Mouse (Mus musculus) Patski (cell line): ENCODE measurements around the gene Rap1gap. TPM values are rescaled to one million over a fixed set of nuclear protein-coding genes. Genes with fewer than 3 reads are reported as not detected.

ENCODE experiments used
- ATAC-seq: fragments of 100-300 bp; one replicate; pipeline ENCODE4 v1.8.0; 2021
- CTCF ChIA-PET: fragments of 350-600 bp; sonication (Branson Sonifier 250); formaldehyde crosslinking; loops from one replicate; lab custom pipeline; 2022; ENCODE audit warnings: inconsistent platforms; lab: Charles Lee
- POLR2A ChIA-PET: fragments of 350-600 bp; sonication (Branson Sonifier 250); formaldehyde crosslinking; loops from one replicate; lab custom pipeline; 2022; ENCODE audit warnings: antibody characterized with exemption, inconsistent platforms; lab: Charles Lee
- DNase-seq: peaks from one replicate; pipeline ENCODE4 v3.0.0-alpha.2; 2011; ENCODE audit warnings: low read depth, low spot score
- H3K27me3 ChIP-seq: fragments of 371-371 bp; one replicate; pipeline ENCODE4 v1.5.1; 2021
- CTCF ChIP-seq: fragments of 100-300 bp; IDR thresholded peaks from one replicate; pipeline ENCODE4 v1.5.1; 2021
- in situ Hi-C: fragments of 300-500 bp; cut with MboI; formaldehyde crosslinking; loops from 3 replicates; pipeline ENCODE4 v1.11.1; 2018; ENCODE audit warnings: low pct_unique_long_range_greater_than_20kb, mixed read lengths
- polyA plus RNA-seq: library from polyadenylated mRNA; unstranded; gene quantifications from one replicate; pipeline ENCODE4 v1.2.3, GENCODE M21; 2021

Gene Rap1gap
- polyA plus RNA-seq, 1 experiment from 2014 or later, result 48.4 TPM

DNA sequence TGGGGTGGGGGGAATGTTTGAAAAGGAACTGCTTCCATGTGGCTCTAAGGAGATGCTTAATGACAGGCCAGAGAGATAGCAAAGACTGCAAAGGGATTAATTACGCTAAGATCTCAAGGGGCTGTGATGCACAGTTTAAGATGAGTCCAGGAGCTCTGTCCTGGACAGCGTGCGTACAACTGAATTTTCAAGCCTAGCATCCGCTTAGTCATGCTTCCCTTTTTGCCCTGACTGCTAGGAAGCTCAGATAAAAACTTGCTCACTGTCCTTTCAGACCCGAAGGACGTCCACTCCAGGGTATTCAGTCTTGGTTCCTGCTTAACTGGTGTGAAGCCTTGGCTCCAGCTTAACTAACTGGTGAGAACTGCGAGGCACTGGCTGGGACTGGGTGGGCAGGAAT, 75.8 kb downstream of the Rap1gap start:
- TF ChIP-seq CTCF, result no peak
- ATAC-seq (no peak), DNase-seq (no peak)
- no peaks in the 10 kb centered on the region for H3K27me3 ChIP-seq
- CTCF ChIA-PET, result no interaction called here
- in situ Hi-C loops, result no loop called here
- POLR2A ChIA-PET, result no interaction called here

DNA sequence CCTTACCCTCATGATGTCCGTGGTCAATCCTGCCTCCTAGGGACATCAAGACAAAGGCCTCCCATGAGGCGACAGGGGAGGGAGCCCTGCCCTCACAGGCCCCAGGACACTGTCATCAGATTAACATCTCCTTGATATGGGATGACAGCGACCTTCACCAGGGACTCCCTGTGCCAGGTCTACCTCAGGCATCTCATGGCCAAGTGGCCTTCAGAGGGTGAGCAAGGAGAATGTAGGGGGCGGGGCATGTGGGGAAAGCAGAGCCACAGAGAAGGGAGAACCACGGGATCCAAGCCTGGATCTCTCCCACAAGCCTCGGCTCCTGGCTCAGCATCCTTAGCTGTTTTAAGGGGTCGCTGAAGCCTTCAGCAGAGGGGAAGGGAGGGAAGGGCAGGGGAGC, 79.3 kb downstream of the Rap1gap start:
- in situ Hi-C loops, result no loop called here
- ATAC-seq (no peak), DNase-seq (no peak)
- ChIA-PET CTCF (no interaction called here), POLR2A (no interaction called here)
- H3K27me3 ChIP-seq, result no peaks in the 10 kb centered on the region
- TF ChIP-seq CTCF, result no peak

DNA sequence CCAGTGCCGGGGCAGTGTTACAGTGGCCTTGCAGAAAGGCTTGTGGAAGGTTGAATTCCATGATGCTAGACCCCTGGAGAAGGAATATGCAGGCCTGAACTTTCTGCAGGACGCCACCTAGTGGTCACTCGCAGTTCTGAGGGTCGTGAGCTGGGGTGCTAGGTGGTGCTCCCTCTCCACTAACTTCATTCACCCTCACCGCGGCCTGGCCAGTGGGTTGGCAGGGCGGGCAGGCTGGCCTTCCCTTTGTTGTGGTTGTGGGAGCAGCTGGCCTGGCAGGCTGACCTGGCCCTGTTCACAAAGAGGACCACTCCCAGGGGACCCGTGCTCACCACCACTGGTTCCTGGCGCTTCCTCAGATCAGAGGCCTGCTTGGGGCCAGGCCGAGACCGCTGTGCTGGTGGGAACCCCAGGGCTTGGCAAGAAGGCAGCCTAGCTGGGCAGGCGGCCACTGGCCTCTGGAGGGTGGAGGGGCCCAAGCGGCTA, 80.0 kb downstream of the Rap1gap start:
- in situ Hi-C loops, result no loop called here
- TF ChIP-seq CTCF, result no peak
- no peaks in the 10 kb centered on the region for H3K27me3 ChIP-seq
- CTCF ChIA-PET, result no interaction called here
- DNase-seq (no peak), ATAC-seq (no peak)
- POLR2A ChIA-PET, result no interaction called here

DNA sequence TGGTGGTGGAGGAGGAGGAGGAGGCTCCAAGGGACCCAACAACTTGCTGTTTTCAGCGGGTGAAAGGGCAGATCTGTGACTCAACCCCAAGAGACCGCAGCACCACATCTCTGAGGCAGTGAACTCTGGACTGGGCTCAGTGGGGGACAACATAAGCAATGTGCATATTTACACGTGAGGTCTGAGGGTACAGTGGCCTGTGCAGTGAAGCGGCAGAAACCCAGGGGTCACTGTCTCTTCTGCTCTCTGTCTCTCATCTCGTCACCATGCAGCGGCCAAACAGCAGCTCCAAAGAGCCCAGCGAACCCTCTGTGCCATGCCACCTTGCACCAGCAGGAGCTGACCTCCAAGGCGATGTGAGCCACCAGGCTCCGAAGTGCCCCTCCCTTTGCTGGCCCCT, 82.6 kb downstream of the Rap1gap start:
- H3K27me3 ChIP-seq, result no peaks in the 10 kb centered on the region
- POLR2A ChIA-PET, result no interaction called here
- in situ Hi-C loops, result no loop called here
- DNase-seq, result no peak
- ATAC-seq, result no peak
- TF ChIP-seq CTCF, result no peak
- CTCF ChIA-PET, result no interaction called here

DNA sequence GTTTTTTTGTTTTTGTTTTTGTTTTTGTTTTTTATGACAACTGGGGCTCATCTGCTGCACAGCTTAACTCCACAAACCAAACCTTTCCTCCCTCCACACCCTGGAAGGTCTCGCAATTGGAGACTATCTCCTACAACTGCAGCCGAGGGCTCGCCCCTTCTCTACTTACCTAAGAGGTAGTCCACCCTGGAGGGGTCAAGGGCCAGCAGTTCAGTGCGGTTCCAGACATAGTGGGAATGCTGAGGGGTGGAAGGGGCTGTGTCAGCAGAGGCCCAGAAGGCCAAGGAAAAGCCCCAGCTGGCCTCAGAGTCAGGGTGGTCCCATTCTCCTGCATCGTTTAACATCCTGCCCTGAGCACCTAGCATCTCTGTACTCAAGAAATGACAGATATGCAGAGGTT, 83.1 kb downstream of the Rap1gap start:
- POLR2A ChIA-PET, result no interaction called here
- in situ Hi-C loops, result no loop called here
- no peaks in the 10 kb centered on the region for H3K27me3 ChIP-seq
- TF ChIP-seq CTCF, result no peak
- no peak for DNase-seq
- CTCF ChIA-PET, result no interaction called here
- ATAC-seq, result no peak

DNA sequence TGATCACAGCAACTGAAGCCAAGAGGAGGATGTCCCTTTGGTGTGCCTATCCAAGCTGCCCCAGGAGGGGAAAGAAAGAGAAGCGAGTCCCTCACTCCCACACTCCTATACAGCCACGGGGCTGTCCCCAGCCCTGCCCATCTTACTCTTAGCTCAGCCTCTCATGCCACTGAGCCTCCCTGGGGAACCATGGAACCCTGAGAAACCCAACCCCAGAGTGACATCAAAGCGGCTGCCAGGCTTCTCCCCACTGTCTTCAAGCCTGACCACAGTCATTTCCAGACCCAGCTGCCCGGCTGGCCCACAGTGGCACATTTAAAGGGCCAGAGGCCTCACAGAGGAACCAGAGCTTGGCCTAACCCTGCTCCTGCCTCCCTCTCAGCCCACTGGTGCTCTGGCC, 84.2 kb downstream of the Rap1gap start:
- CTCF ChIA-PET, result no interaction called here
- DNase-seq (no peak), ATAC-seq (peak; percentile 35)
- POLR2A ChIA-PET, result no interaction called here
- in situ Hi-C loops, result no loop called here
- no peak for TF ChIP-seq CTCF
- no peaks in the 10 kb centered on the region for H3K27me3 ChIP-seq

DNA sequence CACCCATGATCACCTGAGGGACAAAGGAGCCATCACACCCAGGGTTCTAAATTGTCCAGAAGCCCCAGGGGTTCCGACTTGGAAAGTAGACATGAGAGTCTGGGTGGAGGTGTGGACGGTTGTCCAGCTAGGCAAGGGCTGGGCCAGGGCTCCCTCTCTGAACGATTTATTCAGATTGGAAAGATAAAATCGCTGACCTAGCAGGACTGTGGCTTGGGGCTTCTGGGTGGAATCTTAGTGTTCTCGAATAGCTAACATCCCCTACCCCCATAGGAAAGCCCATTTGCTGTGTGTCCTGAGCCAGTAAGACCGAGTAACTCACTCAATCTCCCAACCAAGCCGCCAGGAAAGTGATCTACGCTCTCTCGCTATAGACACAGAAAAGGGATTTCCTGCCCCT, 85.2 kb downstream of the Rap1gap start:
- ChIA-PET CTCF (no interaction called here), POLR2A (no interaction called here)
- in situ Hi-C loops, result no loop called here
- DNase-seq (no peak), ATAC-seq (no peak)
- H3K27me3 ChIP-seq, result no peaks in the 10 kb centered on the region
- TF ChIP-seq CTCF, result no peak

DNA sequence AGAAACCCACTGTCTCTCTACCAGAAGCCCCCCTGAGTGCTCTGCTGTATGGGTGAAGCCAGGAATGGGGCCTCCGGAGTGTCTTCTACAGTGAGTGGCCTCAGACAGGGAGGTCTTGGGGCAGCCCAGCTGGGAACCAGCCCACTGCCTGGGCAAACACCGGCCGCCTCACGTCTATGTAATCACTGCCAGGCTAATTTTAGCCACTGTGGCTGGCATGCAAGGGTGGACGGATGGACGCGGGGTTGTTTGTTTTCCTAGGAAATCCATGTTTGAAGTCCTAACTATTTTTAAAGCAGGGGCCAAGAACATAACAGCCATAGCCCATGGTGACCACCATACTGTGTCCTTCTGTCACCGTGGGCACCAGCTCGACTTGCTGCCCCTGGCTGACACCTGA, 85.6 kb downstream of the Rap1gap start:
- in situ Hi-C loops, result no loop called here
- DNase-seq (no peak), ATAC-seq (no peak)
- POLR2A ChIA-PET, result no interaction called here
- no peaks in the 10 kb centered on the region for H3K27me3 ChIP-seq
- no peak for TF ChIP-seq CTCF
- CTCF ChIA-PET, result no interaction called here

DNA sequence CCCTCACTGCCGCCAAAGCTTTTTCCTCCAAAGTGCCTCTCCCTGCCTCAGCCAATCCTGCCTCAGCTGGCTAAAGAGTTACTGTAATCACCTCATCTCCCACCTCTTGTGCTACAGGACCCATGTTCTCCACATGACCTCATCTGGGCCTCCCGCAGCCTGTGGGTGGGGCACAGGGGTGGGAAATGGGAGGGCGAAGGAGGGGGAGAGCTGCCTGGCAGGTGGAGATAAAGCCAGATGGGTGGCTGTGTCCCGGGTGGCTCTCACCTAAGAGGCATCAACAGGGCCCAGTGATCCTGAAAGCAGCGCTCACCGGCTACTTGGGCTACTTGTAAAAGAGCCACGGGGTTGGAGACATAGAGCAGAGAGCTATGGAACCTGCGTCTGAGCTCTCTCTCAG, 86.8 kb downstream of the Rap1gap start:
- in situ Hi-C loops, result no loop called here
- DNase-seq, result no peak
- ATAC-seq, result no peak

DNA sequence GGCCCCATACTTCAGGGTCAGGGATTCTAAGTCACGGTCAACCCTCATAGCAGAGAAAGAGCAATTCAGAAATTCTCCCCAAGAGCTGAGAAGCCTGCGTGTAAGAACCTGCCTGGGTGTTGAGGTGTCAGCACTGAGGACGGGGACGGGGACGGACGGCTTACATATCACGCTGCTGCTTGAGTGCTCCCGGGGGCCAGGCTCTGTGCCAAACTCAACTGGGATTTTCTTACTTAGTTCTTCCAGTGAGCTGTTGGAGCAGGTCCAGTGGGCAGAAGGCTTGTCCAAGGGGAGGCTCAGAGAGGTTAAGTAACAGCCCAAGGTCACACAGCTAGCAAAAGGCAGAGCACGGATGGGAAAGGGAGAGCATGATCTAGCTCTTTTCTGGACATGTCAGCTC, 87.2 kb downstream of the Rap1gap start:
- in situ Hi-C loops, result no loop called here
- ATAC-seq, result no peak
- H3K27me3 ChIP-seq, result no peaks in the 10 kb centered on the region
- POLR2A ChIA-PET, result no interaction called here
- DNase-seq, result no peak
- CTCF ChIA-PET, result no interaction called here
- TF ChIP-seq CTCF, result no peak

More for the DNA sequence above, 86.8 kb downstream of the Rap1gap start:
- no peaks in the 10 kb centered on the region for H3K27me3 ChIP-seq
- no peak for TF ChIP-seq CTCF
- ChIA-PET CTCF (no interaction called here), POLR2A (no interaction called here)

DNA sequence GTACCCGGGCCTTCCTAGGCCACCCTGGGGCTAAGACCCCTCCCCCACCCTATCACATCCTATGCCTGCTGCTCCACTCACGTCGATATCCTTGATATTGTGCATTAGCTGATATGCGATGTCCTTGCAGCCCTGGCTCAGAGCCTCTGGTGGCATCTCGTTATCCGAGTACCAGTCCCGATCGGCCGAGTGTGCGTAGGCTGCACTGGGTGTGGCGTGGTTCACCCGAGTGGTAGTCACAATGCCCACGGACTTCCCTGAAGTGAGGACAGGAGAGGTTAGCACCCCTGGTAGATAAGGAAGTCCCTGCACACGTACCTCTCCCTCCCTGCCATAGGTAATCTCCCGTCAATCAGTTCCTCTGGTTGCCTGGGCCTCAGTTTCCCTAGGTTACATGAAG, 87.9 kb downstream of the Rap1gap start:
- ChIA-PET CTCF (no interaction called here), POLR2A (no interaction called here)
- in situ Hi-C loops, result no loop called here
- DNase-seq, result no peak
- ATAC-seq, result no peak
- H3K27me3 ChIP-seq, result no peaks in the 10 kb centered on the region
- TF ChIP-seq CTCF, result no peak

DNA sequence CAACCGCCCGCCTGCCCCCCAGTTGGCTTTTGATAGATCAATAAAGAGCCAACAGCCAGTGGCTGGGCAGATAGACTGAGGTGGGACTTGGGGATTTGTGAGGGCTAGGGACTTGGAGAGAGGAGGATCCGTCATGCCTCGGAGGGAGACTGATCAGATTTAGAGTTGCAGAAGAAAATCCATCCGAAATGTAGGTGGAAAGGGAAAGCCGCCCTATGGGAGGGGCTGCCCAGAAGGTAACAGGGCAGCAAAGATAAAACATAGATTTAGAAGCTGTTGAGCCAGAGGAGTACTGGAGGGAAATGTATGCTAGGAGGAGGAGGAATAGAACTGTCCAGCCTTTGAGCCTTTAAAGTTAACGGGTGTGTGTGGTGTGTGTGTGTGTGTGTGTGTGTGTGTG, 88.7 kb downstream of the Rap1gap start:
- POLR2A ChIA-PET, result no interaction called here
- DNase-seq (no peak), ATAC-seq (no peak)
- CTCF ChIA-PET, result no interaction called here
- no peak for TF ChIP-seq CTCF
- no peaks in the 10 kb centered on the region for H3K27me3 ChIP-seq
- in situ Hi-C loops, result no loop called here
